Mouse (Mus musculus): ENCODE data around the gene Alkbh7.

GRCm38 (mm10) chr17:57003994-57004393 lies 6.9 kb downstream of the Alkbh7 start:
- no peak for TF ChIP-seq CTCF (IDR thresholded peaks at IDR 0.05; ENCODE audit: insufficient read depth, low read depth, low read length)
- no peak for TF ChIP-seq POLR2A (IDR thresholded peaks at IDR 0.05; ENCODE audit: insufficient read depth, low read depth, low read length)

Measured in olfactory bulb, adult 2 months (tissue).